Mouse (Mus musculus) limb, embryonic 14.5 days (tissue): ENCODE results near the gene Rprd1b. TPM values are rescaled to one million over a fixed set of nuclear protein-coding genes. Genes with fewer than 3 reads are reported as not detected.
A peak's percentile ranks its signal among the peaks of the same experiment; 100 is the strongest.

Experiments
- ATAC-seq: fragments of 200-750 bp; cut with Nextera tagmentation; 2 replicates; pipeline ENCODE4 v1.8.0; 2017; ENCODE audit warnings: low read depth, moderate number of reproducible peaks, moderate TSS enrichment; ENCODE audit not compliant: low FRiP score
- DNase-seq: peaks from one replicate; pipeline ENCODE4 v3.0.0-alpha.2; 2015; ENCODE audit warnings: low spot score
- H3K27ac ChIP-seq: fragments of 300-500 bp; sonication (generic); replicated peaks from 2 replicates; pipeline ENCODE4 v1.5.1; 2014; ENCODE audit warnings: low read depth, mild to moderate bottlenecking, low read length, moderate library complexity, mixed read lengths
- H3K27me3 ChIP-seq: fragments of 300-500 bp; sonication (generic); 2 replicates; pipeline ENCODE4 v1.6.1; 2014; ENCODE audit warnings: low read length, mixed read lengths; ENCODE audit not compliant: control insufficient read depth, insufficient read depth
- H3K36me3 ChIP-seq: fragments of 300-500 bp; sonication (generic); 2 replicates; pipeline ENCODE4 v1.6.1; 2014; ENCODE audit warnings: mild to moderate bottlenecking, low read length, moderate library complexity, mixed read lengths; ENCODE audit not compliant: control insufficient read depth, insufficient read depth
- H3K4me1 ChIP-seq: fragments of 300-500 bp; sonication (generic); 2 replicates; pipeline ENCODE4 v1.6.1; 2014; ENCODE audit warnings: antibody characterized with exemption, low read length, mixed read lengths; ENCODE audit not compliant: control insufficient read depth, insufficient read depth
- H3K4me2 ChIP-seq: fragments of 300-500 bp; sonication (generic); replicated peaks from 2 replicates; pipeline ENCODE4 v1.6.1; 2014; ENCODE audit warnings: low read depth, mild to moderate bottlenecking, low read length, moderate library complexity; ENCODE audit not compliant: severe bottlenecking
- H3K4me3 ChIP-seq: fragments of 300-500 bp; sonication (generic); replicated peaks from 2 replicates; pipeline ENCODE4 v1.5.1; 2014; ENCODE audit warnings: low read length
- H3K9ac ChIP-seq: fragments of 300-500 bp; sonication (generic); 2 replicates; pipeline ENCODE4 v1.6.1; 2014; ENCODE audit warnings: mild to moderate bottlenecking, low read depth, low read length, moderate library complexity; ENCODE audit not compliant: severe bottlenecking
- H3K9me3 ChIP-seq: fragments of 300-500 bp; sonication (generic); 2 replicates; pipeline ENCODE4 v1.6.1; 2016; ENCODE audit warnings: low read length; ENCODE audit not compliant: control insufficient read depth
- POLR2A ChIP-seq: fragments of 200-500 bp; IDR thresholded peaks from 2 replicates; pipeline ENCODE4 v1.8.0; 2012; ENCODE audit warnings: inconsistent platforms, mild to moderate bottlenecking, moderate library complexity, borderline replicate concordance; ENCODE audit not compliant: insufficient read depth, insufficient read length; ENCODE audit errors: extremely low read depth
- WGBS: fragments of 180-500 bp; shearing (Covaris S2); extraction: QIAGEN DNeasy Blood & Tissue Kit; methylation state at CpG from one replicate; pipeline ENCODE4 v1.1.7; 2014; 5-methylcytosine and 5-hydroxymethylcytosine counted together
- polyA plus RNA-seq, 2 experiments: library from polyadenylated mRNA; depleted of rRNA in 1 of 2; stranded (reverse) in 1 of 2; unstranded in 1 of 2; fragments of >200 nt; fragmentation: Nextera tagmentation in 1 of 2; extraction: Ambion mirVana in 1 of 2; gene quantifications; 2 replicates each; pipeline versions ENCODE4 v1.2.1 to v1.2.3; 2012 to 2014

The Rprd1b gene
- polyA plus RNA-seq, 2 experiments, result 30.6 to 37.1 TPM

DNA sequence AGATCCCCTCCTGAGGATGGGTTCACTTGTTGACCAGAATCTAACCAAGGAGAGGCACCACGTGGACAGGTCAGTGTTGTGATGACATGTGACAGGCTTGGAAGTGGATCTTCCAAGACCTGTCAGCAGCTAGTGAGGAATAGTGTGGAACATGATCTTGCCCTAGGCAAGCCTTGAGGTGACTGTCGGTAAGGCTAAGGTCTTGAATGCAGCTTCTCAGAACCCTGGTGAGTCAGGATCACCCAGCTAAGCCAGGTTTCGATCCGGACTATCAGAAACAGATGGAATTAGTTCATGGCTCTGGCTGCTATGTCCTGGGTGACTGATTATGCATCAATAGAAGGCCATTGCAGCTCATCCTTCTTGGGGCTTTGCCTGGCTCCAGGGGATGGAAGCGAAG is 70.4 kb downstream of the Rprd1b start:
- H3K4me2 ChIP-seq, result no peak overlapping the region
- H3K27me3 ChIP-seq, result no peaks in the 10 kb centered on the region
- no peak for TF ChIP-seq POLR2A
- WGBS, result 86% methylated on average over 5 of the region's 5 CpGs
- H3K36me3 ChIP-seq, result no peaks in the 10 kb centered on the region
- no peaks in the 10 kb centered on the region for H3K9me3 ChIP-seq
- H3K27ac ChIP-seq, result no peak overlapping the region
- H3K4me3 ChIP-seq, result no peak overlapping the region
- ATAC-seq, result no peak
- H3K4me1 ChIP-seq, result peaks cover 3% of the 10 kb centered on the region
- H3K9ac ChIP-seq, result no peak overlapping the region
- DNase-seq, result no peak

DNA sequence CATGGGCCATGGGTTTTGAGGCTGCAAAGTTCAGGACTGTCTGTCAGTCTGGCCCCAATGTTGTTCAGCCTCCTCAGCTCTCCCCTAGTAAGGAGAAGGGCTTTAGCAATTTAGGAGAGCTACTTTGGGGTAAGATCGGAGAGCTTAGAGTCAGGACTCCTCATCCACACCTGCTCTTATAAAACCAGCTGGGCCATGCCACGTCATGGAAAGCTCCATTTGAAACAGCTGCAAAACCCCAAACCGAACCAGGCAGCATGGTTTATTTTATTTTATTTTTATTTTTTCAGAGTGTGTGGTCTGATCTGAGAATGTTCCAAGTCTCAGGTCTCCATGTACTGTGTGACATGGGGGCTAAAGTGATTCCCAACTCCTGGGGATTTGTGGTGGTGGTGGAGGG is 71.2 kb downstream of the Rprd1b start:
- Histone ChIP-seq H3K4me1 (peaks cover 3% of the 10 kb centered on the region), H3K36me3 (no peaks in the 10 kb centered on the region), H3K9ac (no peak overlapping the region), H3K27me3 (no peaks in the 10 kb centered on the region), H3K9me3 (no peaks in the 10 kb centered on the region), H3K27ac (no peak overlapping the region), H3K4me2 (no peak overlapping the region), H3K4me3 (no peak overlapping the region)
- 51% methylated on average over 3 of the region's 3 CpGs for WGBS
- ATAC-seq, result peak; percentile 44; the same call in 1 of the 2 replicates
- peak; percentile 48 for DNase-seq
- TF ChIP-seq POLR2A, result no peak

DNA sequence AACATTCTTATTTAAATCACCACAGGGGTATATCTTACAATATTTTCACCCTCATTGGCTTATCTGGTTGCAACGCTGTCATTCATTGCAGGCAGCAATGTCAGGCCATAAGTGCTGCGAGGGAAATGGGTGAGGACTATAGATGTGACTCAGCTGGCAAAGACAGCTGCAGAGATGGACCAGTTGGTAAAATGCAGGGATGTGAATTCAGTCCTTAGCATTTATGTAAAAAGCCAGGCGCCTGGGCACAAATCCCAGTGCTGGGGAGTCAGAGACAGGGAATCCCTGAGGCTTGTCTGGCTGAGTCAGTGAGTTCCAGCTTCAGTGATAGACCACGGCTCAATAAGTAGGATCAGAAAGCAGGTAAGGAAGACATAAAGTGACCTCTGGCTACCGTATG is 73.5 kb downstream of the Rprd1b start:
- peaks cover 5% of the 10 kb centered on the region for H3K4me1 ChIP-seq
- no peaks in the 10 kb centered on the region for H3K36me3 ChIP-seq
- H3K4me2 ChIP-seq, result no peak overlapping the region
- no peak overlapping the region for H3K27ac ChIP-seq
- H3K9ac ChIP-seq, result no peak overlapping the region
- no peak for ATAC-seq
- no peak for TF ChIP-seq POLR2A
- H3K4me3 ChIP-seq, result no peak overlapping the region
- H3K9me3 ChIP-seq, result no peaks in the 10 kb centered on the region
- DNase-seq, result no peak
- no peaks in the 10 kb centered on the region for H3K27me3 ChIP-seq
- WGBS, result 75% methylated on average over 5 of the region's 5 CpGs

DNA sequence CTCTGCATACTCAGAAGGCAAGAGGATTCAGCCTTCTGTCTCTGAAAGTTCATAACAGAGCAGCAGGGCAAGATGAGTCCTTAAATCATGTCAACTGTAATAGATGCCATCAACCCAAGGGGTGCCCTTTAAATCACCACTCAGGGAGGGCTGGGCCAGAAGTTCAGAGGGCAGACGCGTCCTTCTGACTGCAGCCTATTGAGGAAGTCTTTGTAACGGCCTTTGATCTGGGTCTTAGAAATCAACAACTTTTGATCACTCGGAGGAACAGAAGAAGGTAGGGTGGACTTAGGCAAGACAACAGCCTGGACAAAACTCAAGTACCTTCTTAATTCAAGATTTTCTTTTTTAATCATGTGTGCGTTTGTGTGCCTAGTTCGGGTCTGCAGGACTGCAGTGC is 76.7 kb downstream of the Rprd1b start:
- DNase-seq, result no peak
- H3K9ac ChIP-seq, result no peak overlapping the region
- no peak for TF ChIP-seq POLR2A
- H3K4me3 ChIP-seq, result no peak overlapping the region
- no peaks in the 10 kb centered on the region for H3K27me3 ChIP-seq
- H3K27ac ChIP-seq, result no peak overlapping the region
- H3K36me3 ChIP-seq, result no peaks in the 10 kb centered on the region
- WGBS, result 57% methylated on average over 6 of the region's 6 CpGs
- H3K4me2 ChIP-seq, result no peak overlapping the region
- no peak for ATAC-seq
- peaks cover 15% of the 10 kb centered on the region for H3K4me1 ChIP-seq
- no peaks in the 10 kb centered on the region for H3K9me3 ChIP-seq

DNA sequence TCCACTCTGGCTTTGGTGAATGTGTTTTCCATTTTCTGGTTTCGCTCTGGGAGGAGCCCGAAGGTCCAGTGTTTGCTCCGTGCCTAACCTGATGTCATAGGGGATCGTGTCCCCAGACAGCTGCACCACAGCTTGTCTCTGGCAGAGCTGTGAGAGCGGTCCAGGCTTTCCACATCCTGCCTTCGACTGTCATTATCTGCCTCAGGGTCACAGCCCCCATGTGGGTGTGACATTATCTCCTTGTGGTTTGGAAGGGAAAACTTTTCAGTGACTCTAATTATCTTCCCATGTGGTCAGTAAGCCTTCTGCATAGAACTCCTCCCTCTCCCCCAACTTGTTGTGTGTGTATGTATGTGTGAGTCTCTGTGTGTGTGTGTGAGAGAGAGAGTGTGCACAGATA is 77.3 kb downstream of the Rprd1b start:
- no peak overlapping the region for H3K4me2 ChIP-seq
- no peak overlapping the region for H3K9ac ChIP-seq
- H3K4me3 ChIP-seq, result no peak overlapping the region
- no peaks in the 10 kb centered on the region for H3K27me3 ChIP-seq
- no peak for DNase-seq
- no peak for TF ChIP-seq POLR2A
- no peaks in the 10 kb centered on the region for H3K9me3 ChIP-seq
- H3K36me3 ChIP-seq, result no peaks in the 10 kb centered on the region
- no peak overlapping the region for H3K27ac ChIP-seq
- 88% methylated on average over 6 of the region's 6 CpGs for WGBS
- no peak for ATAC-seq
- peaks cover 14% of the 10 kb centered on the region for H3K4me1 ChIP-seq
